ENCODE assay signal across 15 mouse cellular contexts in genomic region chr17:14174401-14174800, GRCm38 (mm10). TPM values are rescaled to one million over a fixed set of nuclear protein-coding genes. Genes with fewer than 3 reads are reported as not detected.
"Had no signal": no experiment of that assay in that cellular context is flagged by ENCODE, and none has a peak within 500 bp of the region (broad histone marks: within the 10 kb centered on the region; RNA-seq: fewer than 3 reads in every experiment).

No protein-coding gene starts in this region.

- H3K4me3 ChIP-seq: limb, embryonic 12.5 days; limb, embryonic 15.5 days; midbrain, embryonic 13.5 days had no signal

- ATAC-seq: lung, postnatal 0 days had no signal

- H3K36me3 ChIP-seq: limb, embryonic 12.5 days; limb, embryonic 15.5 days; midbrain, embryonic 13.5 days had no signal

- H3K27ac ChIP-seq: limb, embryonic 12.5 days; limb, embryonic 15.5 days; liver, embryonic 14.5 days; macrophage; midbrain, embryonic 13.5 days had no signal

- H3K27me3 ChIP-seq: limb, embryonic 12.5 days; midbrain, embryonic 13.5 days had no signal

- H3K9me3 ChIP-seq: limb, embryonic 12.5 days; limb, embryonic 15.5 days; midbrain, embryonic 13.5 days had no signal

- H3K4me1 ChIP-seq: limb, embryonic 15.5 days had no signal

- DNase-seq: kidney, adult 18-20 months; kidney, adult 9 months; kidney, postnatal 14 days; kidney, postnatal 4 days; layer of hippocampus, postnatal 36 days; liver, postnatal 0 days; lung, embryonic 14.5 days; thymus, adult 18-20 months had no signal

RNA-seq across cellular contexts. Expression of gene Dact2, which starts 29.7 kb away (rescaled TPM):
- total RNA-seq: megakaryocyte, adult 5-6 weeks had no signal
- polyA plus RNA-seq: macrophage had no signal
